Mouse (Mus musculus) lung, postnatal 14 days (tissue): ENCODE results near the gene Urgcp.
A peak's percentile ranks its signal among the peaks of the same experiment; 100 is the strongest.

Experiments
- DNase-seq: peaks from one replicate; pipeline ENCODE4 v3.0.0; 2021

The Urgcp gene

DNA sequence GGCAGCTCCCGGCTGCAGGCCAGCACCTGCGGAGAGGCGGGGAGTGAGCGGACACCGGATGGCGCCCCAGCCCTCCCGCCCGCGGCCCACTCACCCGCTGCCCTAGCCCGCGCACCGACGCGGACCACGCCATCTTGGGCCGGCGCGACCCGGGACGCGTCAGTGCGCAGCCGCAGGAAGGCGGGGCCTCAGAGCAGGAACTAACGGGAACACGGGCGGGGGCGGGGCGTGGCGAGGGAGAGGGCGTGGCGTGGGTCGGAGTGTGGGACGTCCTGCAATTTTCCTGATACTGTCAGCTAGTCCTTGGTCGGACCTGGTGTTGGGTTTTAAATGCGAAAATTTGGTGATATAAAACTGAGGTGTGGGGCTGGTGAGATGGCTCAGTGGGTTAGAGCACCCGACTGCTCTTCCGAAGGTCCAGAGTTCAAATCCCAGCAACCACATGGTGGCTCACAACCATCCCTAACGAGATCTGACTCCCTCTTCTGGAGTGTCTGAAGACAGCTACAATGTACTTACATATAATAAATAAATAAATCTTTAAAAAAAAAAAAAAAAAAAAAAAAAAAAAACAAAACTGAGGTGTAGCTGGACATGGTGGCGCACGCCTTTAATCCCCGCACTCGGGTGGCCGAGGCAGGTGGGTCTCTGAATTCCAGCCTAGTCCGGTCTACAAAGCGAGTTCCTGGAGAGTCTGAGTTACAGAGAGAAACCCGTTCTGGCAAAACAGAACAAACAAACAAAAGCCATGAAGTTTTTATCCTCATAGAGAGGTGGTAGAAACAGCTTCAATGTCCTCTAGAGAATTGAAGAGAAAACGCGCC lies 54.4 kb downstream of the Urgcp start:
- peak; percentile 94 for DNase-seq

DNA sequence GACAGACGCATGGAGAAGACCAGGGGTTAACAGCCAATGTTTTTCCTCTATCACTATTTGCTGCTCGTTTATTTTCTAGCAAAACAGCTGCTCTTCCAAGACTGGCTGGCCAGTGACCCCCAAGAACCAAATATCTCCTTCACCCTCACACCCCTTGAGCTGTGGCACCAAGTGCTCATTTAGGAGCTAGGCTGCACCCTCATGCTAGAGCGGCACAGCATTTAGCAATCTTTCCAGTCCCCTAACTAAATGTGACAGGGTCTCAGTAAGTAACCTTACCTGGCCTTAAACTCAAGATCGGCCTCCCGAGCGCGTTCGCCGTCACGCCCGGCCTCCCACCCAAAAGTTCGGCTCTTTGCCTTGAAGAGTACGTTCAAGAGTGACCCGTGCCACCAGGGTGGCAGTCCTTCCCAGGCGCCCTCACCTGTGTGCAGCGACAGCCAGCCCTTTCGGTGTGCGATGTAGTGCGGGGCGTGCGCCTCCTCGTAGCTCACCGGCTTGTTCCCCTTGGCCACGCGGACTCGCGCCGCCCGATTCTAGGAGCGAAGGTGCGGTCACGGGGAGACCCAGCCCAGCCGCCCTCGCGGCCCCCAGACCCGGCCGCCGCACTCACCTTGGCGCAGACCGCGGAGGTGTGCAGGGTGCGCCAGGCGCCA lies 55.2 kb downstream of the Urgcp start:
- peak; percentile 27 for DNase-seq

DNA sequence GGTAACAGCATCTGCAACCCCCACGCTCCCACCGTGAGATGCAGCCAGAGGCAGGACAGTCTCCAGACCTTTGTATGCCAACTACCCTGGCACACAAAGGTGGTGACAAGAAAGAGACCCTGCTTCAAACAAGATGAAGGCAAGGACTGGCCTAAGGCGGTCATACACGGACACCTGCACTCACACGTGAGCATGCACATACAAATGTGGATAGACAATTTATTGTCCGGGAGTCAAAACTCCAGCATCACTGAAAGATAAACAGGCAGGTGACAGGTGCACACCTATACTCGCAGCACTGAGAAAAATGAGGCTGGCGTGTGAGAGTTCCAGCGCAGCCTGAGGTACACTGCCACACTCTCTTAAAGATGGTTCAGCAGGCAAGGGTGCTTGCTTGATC lies 56.2 kb downstream of the Urgcp start:
- DNase-seq = no peak

DNA sequence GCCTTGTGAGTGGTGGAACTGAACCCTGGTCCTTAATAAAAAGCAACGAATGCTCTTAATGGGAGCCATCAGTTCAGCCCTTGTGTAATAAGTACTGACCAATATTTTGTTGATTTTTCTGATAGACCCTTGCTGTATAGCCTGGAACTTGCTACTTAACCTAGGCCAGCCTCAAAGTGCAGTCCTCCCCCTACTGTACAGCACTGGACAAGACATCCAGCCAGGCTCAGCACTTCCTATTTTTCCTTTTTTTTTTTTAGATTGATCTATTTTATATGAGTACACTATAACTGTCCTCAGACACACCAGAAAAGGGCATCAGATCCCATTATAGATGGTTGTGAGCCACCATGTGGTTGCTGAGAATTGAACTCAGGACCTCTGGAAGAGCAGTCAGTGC lies 58.8 kb downstream of the Urgcp start:
- DNase-seq = no peak

DNA sequence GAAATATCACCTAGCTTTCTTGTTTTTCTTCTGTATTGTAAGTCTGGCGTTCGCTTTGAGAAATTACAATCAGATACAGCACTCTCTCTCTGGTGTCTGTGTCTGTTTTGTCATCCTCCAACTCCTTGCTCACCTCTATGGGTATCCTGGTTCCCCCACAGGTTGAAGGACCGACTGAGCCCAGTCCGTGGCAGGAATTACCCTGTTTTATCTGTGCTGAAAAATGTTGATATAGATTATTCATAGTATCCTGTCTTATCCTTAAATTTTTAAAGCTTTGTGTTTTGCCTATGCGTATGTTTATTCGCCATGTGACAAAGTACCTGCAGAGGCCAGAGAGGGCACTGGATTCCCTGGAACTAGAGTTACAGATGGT lies 59.2 kb downstream of the Urgcp start:
- DNase-seq = no peak

DNA sequence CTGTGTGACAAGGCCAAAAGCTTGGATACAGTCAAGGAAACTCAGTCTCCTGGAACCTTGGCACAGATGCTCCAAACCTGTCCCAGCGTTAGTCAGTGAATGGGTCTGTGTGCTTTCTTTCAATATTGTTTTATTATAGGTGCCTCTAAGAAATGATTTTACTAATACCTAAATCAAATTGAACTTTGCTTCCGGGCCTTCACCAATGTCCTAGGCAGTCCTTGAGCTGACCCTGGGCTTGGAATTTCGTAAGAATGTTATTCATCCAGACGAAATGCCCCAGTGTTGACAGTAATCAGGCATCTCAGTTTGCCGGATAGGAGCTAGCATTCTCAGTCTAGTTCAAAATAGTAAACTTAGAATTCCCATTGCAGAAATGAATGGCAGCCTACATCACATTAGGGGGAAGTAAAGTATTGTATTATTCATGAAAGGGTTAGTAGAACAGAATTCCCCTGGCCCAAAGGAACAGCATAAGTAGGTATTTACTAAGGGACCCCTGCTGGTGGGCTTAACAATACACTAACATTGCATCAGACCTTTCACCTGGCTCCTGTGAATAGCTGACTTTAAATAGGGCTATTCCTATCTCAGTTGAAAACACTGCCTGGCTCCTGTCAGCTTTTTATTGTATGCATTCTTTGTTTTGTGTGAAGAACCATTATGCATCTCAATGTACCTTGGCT lies 59.8 kb downstream of the Urgcp start:
- DNase-seq = no peak

DNA sequence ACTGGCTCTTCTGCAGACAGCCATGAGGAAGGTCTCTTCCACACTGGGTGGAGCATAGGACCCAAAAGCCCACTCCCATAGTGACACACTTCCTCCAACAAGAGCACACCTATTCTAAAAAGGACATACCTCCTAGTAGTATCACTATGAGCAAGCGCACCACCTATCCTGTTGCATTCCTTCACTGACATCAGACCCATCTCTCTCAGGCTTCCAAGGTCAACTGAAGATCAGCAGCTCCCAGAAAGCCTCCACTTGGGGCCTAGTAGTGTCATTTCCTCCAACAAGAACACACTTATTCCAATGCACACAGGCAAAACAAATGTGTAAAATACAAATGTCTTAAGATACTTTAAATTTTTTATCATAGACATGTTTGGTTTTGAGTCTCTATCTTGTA lies 60.4 kb downstream of the Urgcp start:
- no peak for DNase-seq

DNA sequence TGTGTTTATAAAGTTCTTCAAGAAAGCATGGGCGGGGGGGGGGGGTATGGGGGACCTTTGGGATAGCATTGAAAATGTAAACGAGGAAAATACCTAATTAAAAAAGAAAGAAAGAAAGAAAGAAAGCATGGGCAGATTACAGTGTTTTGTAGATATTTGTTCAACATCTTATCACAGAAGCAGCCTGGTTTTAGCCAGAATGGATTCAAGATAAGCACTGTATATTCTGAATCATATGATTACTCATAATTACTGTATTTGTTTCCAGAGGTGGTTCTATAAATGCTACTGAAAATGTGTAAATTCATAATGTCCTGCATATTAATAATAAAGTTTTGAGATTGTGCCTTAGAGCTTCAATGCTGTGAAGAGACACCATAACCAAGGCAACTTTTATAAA lies 60.9 kb downstream of the Urgcp start:
- no peak for DNase-seq

DNA sequence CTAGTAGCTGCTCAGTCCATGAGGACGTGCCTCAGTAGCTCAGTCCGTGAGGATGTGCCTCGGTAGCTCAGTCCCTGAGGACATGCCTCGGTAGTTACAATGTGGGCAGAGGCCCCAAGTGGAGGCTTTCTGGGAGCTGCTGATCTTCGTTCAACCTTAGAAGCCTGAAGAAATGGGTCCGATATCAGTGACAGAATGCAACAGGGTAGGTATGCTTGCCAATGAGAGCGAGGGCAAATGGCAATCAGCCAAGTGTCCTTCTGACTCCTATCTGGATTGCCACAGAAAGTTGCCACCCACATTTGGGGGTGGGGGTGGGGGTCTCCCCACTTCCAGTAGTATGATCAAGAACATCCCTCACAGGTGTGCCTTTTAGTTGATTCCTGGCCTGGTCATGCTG lies 61.4 kb downstream of the Urgcp start:
- no peak for DNase-seq

DNA sequence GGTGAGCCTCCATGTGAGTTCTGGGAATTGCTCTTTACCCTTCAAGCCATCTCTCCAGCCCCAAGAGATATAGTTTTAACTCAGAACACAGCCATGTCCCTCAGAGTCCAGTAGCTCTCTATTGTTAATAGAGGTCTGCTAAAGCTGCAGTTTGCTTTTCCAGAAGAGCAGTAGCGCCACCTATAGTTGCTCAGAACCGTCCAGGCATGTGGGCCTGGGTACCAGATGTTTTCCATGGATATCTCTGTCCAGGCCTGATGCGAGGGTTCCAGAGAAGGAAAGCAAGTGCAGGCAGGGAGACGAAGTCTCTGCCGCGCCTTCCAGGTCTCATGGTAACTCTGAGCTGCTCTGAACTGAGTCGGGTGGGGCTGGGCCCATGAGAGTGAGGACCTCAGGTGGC lies 70.4 kb downstream of the Urgcp start:
- DNase-seq = peak; percentile 67

DNA sequence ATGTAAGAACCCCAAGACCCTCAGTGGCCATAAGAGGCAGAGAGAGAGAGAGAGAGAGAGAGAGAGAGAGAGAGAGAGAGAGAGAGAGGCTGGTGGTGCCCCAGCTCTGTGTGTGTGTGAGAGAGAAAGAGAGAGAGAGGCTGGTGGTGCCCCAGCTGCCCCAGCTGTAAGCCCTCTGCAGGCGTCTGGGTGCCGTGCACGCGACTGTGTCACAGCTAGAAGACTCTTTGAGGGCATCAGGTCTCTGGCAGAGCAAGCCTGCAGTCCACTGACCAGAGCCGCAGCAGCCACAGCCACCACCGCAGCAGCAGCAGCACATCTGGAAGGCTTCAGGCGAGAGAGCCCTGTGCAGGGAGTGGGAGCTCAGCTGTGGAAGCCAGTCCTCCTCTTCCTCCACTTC lies 77.9 kb downstream of the Urgcp start:
- DNase-seq = no peak

DNA sequence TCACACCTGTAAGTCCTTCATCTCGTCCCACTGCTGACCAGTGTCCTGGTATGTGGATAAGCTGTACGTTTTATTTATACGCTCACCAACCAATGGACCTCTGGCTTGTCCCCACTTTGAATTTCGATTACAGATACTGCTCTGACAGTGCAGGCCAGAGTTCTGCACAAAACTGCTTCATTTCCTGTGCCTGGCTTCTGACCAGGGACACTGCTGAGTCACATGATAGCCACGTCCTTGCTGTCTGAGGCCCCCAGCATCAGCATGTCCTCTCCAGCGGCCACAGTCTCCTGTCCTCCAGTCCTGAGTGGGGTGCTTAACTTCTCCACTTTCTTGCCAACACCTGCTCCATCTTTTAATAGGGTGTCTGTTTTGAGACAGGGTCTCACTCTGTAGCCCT lies 79.6 kb downstream of the Urgcp start:
- no peak for DNase-seq
